11 mouse cellular contexts compared by ENCODE assay signal in genomic region chr2:170410677-170411489, GRCm38 (mm10). TPM values are rescaled to one million over a fixed set of nuclear protein-coding genes. Genes with fewer than 3 reads are reported as not detected.
DNase-seq lines count a peak whose midpoint lies in the region; ATAC-seq and TF ChIP-seq lines count a peak whose summit lies in the region.
"Had no signal": no experiment of that assay in that cellular context is flagged by ENCODE, and none has a peak within 500 bp of the region (broad histone marks: within the 10 kb centered on the region; RNA-seq: fewer than 3 reads in every experiment).

No protein-coding gene starts in this region.

- no peaks in the 10 kb centered on the region for H3K9me3 ChIP-seq in heart, postnatal 0 days (replicated peaks; ENCODE audit: control insufficient read depth, low read length)
- no peaks in the 10 kb centered on the region for H3K9me3 ChIP-seq in hindbrain, embryonic 13.5 days
- no peaks in the 10 kb centered on the region for H3K9me3 ChIP-seq in midbrain, embryonic 15.5 days

- TF ChIP-seq EP300 in heart, postnatal 0 days (IDR thresholded peaks at IDR 0.05; ENCODE audit: low read depth) = no peak

- TF ChIP-seq CTCF in heart, postnatal 0 days (IDR thresholded peaks at IDR 0.05; ENCODE audit: low read depth) = no peak

- 0 out of 2 replicates have a peak overlapping the region, but pooled peaks have one; percentile 13 for H3K4me2 ChIP-seq in heart, postnatal 0 days (ENCODE audit: low read depth, low read length)
- H3K4me2 ChIP-seq in hindbrain, embryonic 13.5 days = peak overlapping the region; percentile 45
- peak overlapping the region; percentile 43 for H3K4me2 ChIP-seq in midbrain, embryonic 15.5 days

- 22% methylated on average over 23 of the region's 23 CpGs for WGBS in heart, postnatal 0 days
- 34% methylated on average over 23 of the region's 23 CpGs for WGBS in hindbrain, embryonic 13.5 days
- WGBS in midbrain, embryonic 15.5 days = 34% methylated on average over 23 of the region's 23 CpGs

- H3K9ac ChIP-seq in heart, postnatal 0 days (replicated peaks; ENCODE audit: low read depth, low read length) = no peak overlapping the region
- peak overlapping the region; percentile 53 for H3K9ac ChIP-seq in hindbrain, embryonic 13.5 days
- no peak overlapping the region for H3K9ac ChIP-seq in midbrain, embryonic 15.5 days

- no peak overlapping the region for H3K4me3 ChIP-seq in heart, postnatal 0 days (ENCODE audit: low read depth, low read length)
- peak overlapping the region; percentile 14 for H3K4me3 ChIP-seq in hindbrain, embryonic 13.5 days
- H3K4me3 ChIP-seq in midbrain, embryonic 15.5 days = peak overlapping the region; percentile 12

- H3K27me3 ChIP-seq in heart, postnatal 0 days (ENCODE audit: control insufficient read depth, insufficient read depth, low read length) = peaks cover 63% of the 10 kb centered on the region
- peaks cover 28% of the 10 kb centered on the region for H3K27me3 ChIP-seq in hindbrain, embryonic 13.5 days
- peaks cover 17% of the 10 kb centered on the region; the same call in 1 of the 2 replicates for H3K27me3 ChIP-seq in midbrain, embryonic 15.5 days (replicated peaks)

- no peak for ATAC-seq in heart, postnatal 0 days (ENCODE audit: insufficient read depth, low read depth)
- 0 out of 2 replicates have a peak, but pooled peaks have one; percentile 30 for ATAC-seq in hindbrain, embryonic 13.5 days (ENCODE audit: low FRiP score)
- peak; percentile 48; the same call in 1 of the 2 replicates for ATAC-seq in midbrain, embryonic 15.5 days (replicated peaks)

- H3K4me1 ChIP-seq in heart, postnatal 0 days (ENCODE audit: control insufficient read depth, insufficient read depth) = no peaks in the 10 kb centered on the region
- H3K4me1 ChIP-seq in hindbrain, embryonic 13.5 days (replicated peaks) = peaks cover 24% of the 10 kb centered on the region
- H3K4me1 ChIP-seq in midbrain, embryonic 15.5 days = peaks cover 15% of the 10 kb centered on the region; the same call in 1 of the 2 replicates

- no peaks in the 10 kb centered on the region for H3K36me3 ChIP-seq in heart, postnatal 0 days (replicated peaks; ENCODE audit: control insufficient read depth, insufficient read depth, low read length)
- no peaks in the 10 kb centered on the region for H3K36me3 ChIP-seq in hindbrain, embryonic 13.5 days
- no peaks in the 10 kb centered on the region for H3K36me3 ChIP-seq in midbrain, embryonic 15.5 days (replicated peaks)

- DNase-seq in heart, postnatal 0 days (ENCODE audit: low spot score) = no peak
- DNase-seq in heart, postnatal 36 days = no peak
- peak; percentile 53 for DNase-seq in embryo, embryonic 9.5 days (ENCODE audit: extremely low spot score)
- DNase-seq in gastrocnemius, postnatal 4 days (ENCODE audit: low spot score in 2 of 2) = no peak
- DNase-seq in frontal cortex, postnatal 10 days (ENCODE audit: low spot score in 2 of 2) = no peak
- DNase-seq in left cerebral cortex, postnatal 36 days (ENCODE audit: low spot score in 2 of 2) = no peak
- DNase-seq: cerebellum, postnatal 36 days; left cerebral cortex, postnatal 4 days had no signal

- H3K27ac ChIP-seq in heart, postnatal 0 days (ENCODE audit: low read depth) = no peak overlapping the region
- no peak overlapping the region for H3K27ac ChIP-seq in hindbrain, embryonic 13.5 days
- no peak overlapping the region for H3K27ac ChIP-seq in midbrain, embryonic 15.5 days

- intact Hi-C loops in heart, postnatal 36 days (cut with DNase I) = no loop called here
- intact Hi-C loops in left cerebral cortex, postnatal 36 days (cut with DNase I) = no loop called here

RNA-seq across cellular contexts. Expression of gene Bcas1, which starts 16.8 kb away (rescaled TPM):
- total RNA-seq in heart, postnatal 0 days (2014; rRNA removed; ENCODE audit: low replicate concordance) = not detected in 2 replicates
- 0.38 and 0.45 TPM in 2 replicates for polyA plus RNA-seq in heart, postnatal 0 days (2015; fragmentation: Nextera tagmentation; extraction: Ambion mirVana)
- total RNA-seq in heart, postnatal 36 days (2021) = not detected
- 13.8 and 17.9 TPM in 2 replicates for polyA plus RNA-seq in hindbrain, embryonic 13.5 days (2015; fragmentation: Nextera tagmentation; extraction: Ambion mirVana)
- 9.4 and 9.6 TPM in 2 replicates for polyA plus RNA-seq in midbrain, embryonic 15.5 days (2015; fragmentation: Nextera tagmentation; extraction: Ambion mirVana)
- total RNA-seq in gastrocnemius, postnatal 4 days (2021) = 1 to 10 TPM; 4.9 to 5.1 TPM
- 10 to 100 TPM; 55.7 to 69.9 TPM for total RNA-seq in left cerebral cortex, postnatal 36 days (2021)
- total RNA-seq: hematopoietic stem cell, adult 5-6 weeks had no signal

Comparison
In these comparisons a context has a peak if more than half of its experiments do, and no peak if none do; other contexts are left out.
1. RNA of gene Bcas1, which starts 16.8 kb away (total RNA-seq): 55.7 to 69.9 TPM in left cerebral cortex, postnatal 36 days; 4.9 to 5.1 TPM in gastrocnemius, postnatal 4 days, not detected in heart, postnatal 36 days and not detected in heart, postnatal 0 days; every median in the first group is over 4 times any median in the second.
2. Peak in every context shown above with its lines, with median percentiles within 50 percentile points of each other: H3K4me2 ChIP-seq.